Mouse (Mus musculus): ENCODE measurements around the gene Btbd17. TPM values are rescaled to one million over a fixed set of nuclear protein-coding genes. Genes with fewer than 3 reads are reported as not detected.

Gene Btbd17
- total RNA-seq (2023; ENCODE audit: inconsistent age) = not detected in 4 replicates

GRCm38 (mm10) chr11:114795848-114796322, at the start of gene Btbd17:
Btbd17 (minus strand) TSS chr11:114795945.

GRCm38 (mm10) chr11:114798624-114799023, 2.9 kb upstream of the Btbd17 start, which contains the start of gene Gpr142:
Gpr142 (plus strand) TSS chr11:114798924.

GRCm38 (mm10) chr11:114764820-114765818, 30.6 kb downstream of the Btbd17 start, which contains the start of gene Kif19a:
Kif19a (plus strand) TSS chr11:114765388.

Other genes starting within 250 kb of the Btbd17 start
- 2,143 to 2,270 TPM (median 2,172 TPM) in 4 replicates for gene Rpl38, start 127.4 kb downstream of the Btbd17 start, total RNA-seq (2023; ENCODE audit: inconsistent age)
- gene Ttyh2, start 120.5 kb downstream of the Btbd17 start, total RNA-seq (2023; ENCODE audit: inconsistent age) = 2.1 to 3.4 TPM (median 2.7 TPM) in 4 replicates
- gene Dnaic2, start 68.5 kb downstream of the Btbd17 start, total RNA-seq (2023; ENCODE audit: inconsistent age) = 0.45 TPM in 1 of 4 replicates, not detected in the others
- 2.6 to 4.0 TPM (median 3.7 TPM) in 4 replicates for gene Kif19a, start 30.6 kb downstream of the Btbd17 start, total RNA-seq (2023; ENCODE audit: inconsistent age)
- gene Gpr142, start 3.0 kb upstream of the Btbd17 start, total RNA-seq (2023; ENCODE audit: inconsistent age) = not detected in 4 replicates
- 0.16 TPM in 1 of 4 replicates, not detected in the others for gene Gprc5c, start 55.2 kb upstream of the Btbd17 start, total RNA-seq (2023; ENCODE audit: inconsistent age)
- 0.71 to 1.3 TPM (median 0.95 TPM) in 4 replicates for gene Cd300a, start 94.1 kb upstream of the Btbd17 start, total RNA-seq (2023; ENCODE audit: inconsistent age)
- 0.26 to 1.3 TPM in 2 of 4 replicates, not detected in the others for gene Cd300lb, start 138.4 kb upstream of the Btbd17 start, total RNA-seq (2023; ENCODE audit: inconsistent age)
- gene Cd300c, start 173.2 kb upstream of the Btbd17 start, total RNA-seq (2023; ENCODE audit: inconsistent age) = not detected in 4 replicates
- gene Cd300ld, start 194.0 kb upstream of the Btbd17 start, total RNA-seq (2023; ENCODE audit: inconsistent age) = 0.51 to 1.00 TPM (median 0.70 TPM) in 4 replicates
- 0.60 to 2.1 TPM (median 1.6 TPM) in 4 replicates for gene Cd300c2, start 205.9 kb upstream of the Btbd17 start, total RNA-seq (2023; ENCODE audit: inconsistent age)
- not detected in 4 replicates for gene Cd300ld2, start 220.2 kb upstream of the Btbd17 start, total RNA-seq (2023; ENCODE audit: inconsistent age)
- not detected in 4 replicates for gene Cd300ld4, start 231.1 kb upstream of the Btbd17 start, total RNA-seq (2023; ENCODE audit: inconsistent age)
- 0.90 to 1.1 TPM (median 0.95 TPM) in 4 replicates for gene Cd300ld5, start 241.8 kb upstream of the Btbd17 start, total RNA-seq (2023; ENCODE audit: inconsistent age)